Mouse (Mus musculus) midbrain, embryonic 13.5 days (tissue): ENCODE data around the gene Dlx1. TPM values are rescaled to one million over a fixed set of nuclear protein-coding genes. Genes with fewer than 3 reads are reported as not detected.
A peak's percentile ranks its signal among the peaks of the same experiment; 100 is the strongest.

ENCODE experiments used
- ATAC-seq: fragments of 200-750 bp; cut with Nextera tagmentation; 2 replicates; pipeline ENCODE4 v1.8.0; 2017; ENCODE audit warnings: mild to moderate bottlenecking, moderate TSS enrichment, moderate library complexity
- H3K27ac ChIP-seq: fragments of 300-500 bp; sonication (generic); 2 replicates; pipeline ENCODE4 v1.5.1; 2015; ENCODE audit warnings: inconsistent platforms, mild to moderate bottlenecking, moderate library complexity
- H3K27me3 ChIP-seq: fragments of 300-500 bp; sonication (generic); 2 replicates; pipeline ENCODE4 v1.6.1; 2015; ENCODE audit warnings: mild to moderate bottlenecking, inconsistent platforms
- H3K36me3 ChIP-seq: fragments of 300-500 bp; sonication (generic); 2 replicates; pipeline ENCODE4 v1.6.1; 2015; ENCODE audit warnings: mild to moderate bottlenecking, inconsistent platforms
- H3K4me1 ChIP-seq: fragments of 300-500 bp; sonication (generic); replicated peaks from 2 replicates; pipeline ENCODE4 v1.6.1; 2015; ENCODE audit warnings: inconsistent platforms
- H3K4me2 ChIP-seq: fragments of 300-500 bp; sonication (generic); replicated peaks from 2 replicates; pipeline ENCODE4 v1.6.1; 2015; ENCODE audit warnings: moderate library complexity, mild to moderate bottlenecking, inconsistent platforms
- H3K4me3 ChIP-seq: fragments of 300-500 bp; sonication (generic); replicated peaks from 2 replicates; pipeline ENCODE4 v1.5.1; 2015; ENCODE audit warnings: mild to moderate bottlenecking, inconsistent platforms
- H3K9ac ChIP-seq: fragments of 300-500 bp; sonication (generic); replicated peaks from 2 replicates; pipeline ENCODE4 v1.6.1; 2015; ENCODE audit warnings: mild to moderate bottlenecking, inconsistent platforms
- H3K9me3 ChIP-seq: fragments of 300-500 bp; sonication (generic); 2 replicates; pipeline ENCODE4 v1.6.1; 2016; ENCODE audit warnings: mild to moderate bottlenecking, inconsistent platforms
- WGBS: fragments of 180-500 bp; shearing (Covaris S2); methylation state at CpG from one replicate; pipeline ENCODE4 v1.1.7; 2015; 5-methylcytosine and 5-hydroxymethylcytosine counted together
- polyA plus RNA-seq: library from polyadenylated mRNA; unstranded; fragments of >200 nt; fragmentation: Nextera tagmentation; extraction: Ambion mirVana; gene quantifications from 2 replicates; pipeline ENCODE4 v1.2.1, GENCODE M21; 2015

Dlx1 gene
- polyA plus RNA-seq, 1 experiment from 2014 or later, result 56.4 TPM

- Histone ChIP-seq H3K36me3 (no peaks in the 10 kb centered on the region), H3K9me3 (no peaks in the 10 kb centered on the region), H3K27ac (peak overlapping the region; percentile 76), H3K9ac (peak overlapping the region; percentile 51), H3K4me1 (peaks cover 19% of the 10 kb centered on the region), H3K4me2 (peak overlapping the region; percentile 68), H3K4me3 (peak overlapping the region; percentile 44), H3K27me3 (peaks cover 99% of the 10 kb centered on the region)
- ATAC-seq, result peak; percentile 89
- under 1% methylated on average over 58 of the region's 60 CpGs for WGBS
These were observed 1.8 kb downstream of the Dlx1 start for GRCm38 (mm10) chr2:71529511-71530351.

- peak overlapping the region; percentile 68 for H3K4me2 ChIP-seq
- peak overlapping the region; percentile 44 for H3K4me3 ChIP-seq
- no peaks in the 10 kb centered on the region for H3K36me3 ChIP-seq
- peak overlapping the region; percentile 71 for H3K27ac ChIP-seq
- peaks cover 19% of the 10 kb centered on the region for H3K4me1 ChIP-seq
- under 1% methylated on average over 34 of the region's 34 CpGs for WGBS
- H3K27me3 ChIP-seq, result peaks cover 98% of the 10 kb centered on the region
- no peaks in the 10 kb centered on the region for H3K9me3 ChIP-seq
- ATAC-seq, result no peak
- H3K9ac ChIP-seq, result peak overlapping the region; percentile 42; the same call in 1 of the 2 replicates
These were observed 2.6 kb downstream of the Dlx1 start for GRCm38 (mm10) chr2:71530391-71531123.

DNA sequence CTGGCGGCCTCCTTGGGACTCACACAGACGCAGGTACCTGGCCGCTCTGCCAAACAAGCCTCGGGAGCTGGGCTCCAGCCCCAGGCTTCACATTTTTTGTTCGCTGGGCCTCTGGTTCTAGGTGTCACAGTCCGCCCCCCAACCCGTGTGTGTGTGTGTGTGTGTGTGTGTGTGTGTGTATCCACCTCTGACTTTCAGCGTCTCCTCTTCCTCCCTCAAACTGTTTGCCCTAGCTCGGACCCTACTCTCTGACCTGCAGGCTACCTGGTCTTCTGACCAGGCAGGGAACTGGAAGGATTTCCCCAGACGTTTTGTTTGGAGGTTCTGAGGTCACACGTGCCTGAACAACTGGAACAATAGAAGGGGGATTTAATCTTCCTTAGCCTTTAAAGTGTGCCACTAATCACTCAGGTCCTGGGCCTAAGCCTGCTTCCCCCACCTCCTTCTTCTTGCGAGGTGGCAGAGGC is 3.2 kb downstream of the Dlx1 start:
- Histone ChIP-seq H3K27ac (peak overlapping the region; percentile 71), H3K27me3 (peaks cover 96% of the 10 kb centered on the region), H3K36me3 (no peaks in the 10 kb centered on the region), H3K4me2 (peak overlapping the region; percentile 23), H3K9ac (peak overlapping the region; percentile 42; the same call in 1 of the 2 replicates), H3K4me1 (peaks cover 19% of the 10 kb centered on the region), H3K9me3 (no peaks in the 10 kb centered on the region), H3K4me3 (peak overlapping the region; percentile 44)
- ATAC-seq, result no peak
- under 1% methylated on average over 12 of the region's 12 CpGs for WGBS

DNA sequence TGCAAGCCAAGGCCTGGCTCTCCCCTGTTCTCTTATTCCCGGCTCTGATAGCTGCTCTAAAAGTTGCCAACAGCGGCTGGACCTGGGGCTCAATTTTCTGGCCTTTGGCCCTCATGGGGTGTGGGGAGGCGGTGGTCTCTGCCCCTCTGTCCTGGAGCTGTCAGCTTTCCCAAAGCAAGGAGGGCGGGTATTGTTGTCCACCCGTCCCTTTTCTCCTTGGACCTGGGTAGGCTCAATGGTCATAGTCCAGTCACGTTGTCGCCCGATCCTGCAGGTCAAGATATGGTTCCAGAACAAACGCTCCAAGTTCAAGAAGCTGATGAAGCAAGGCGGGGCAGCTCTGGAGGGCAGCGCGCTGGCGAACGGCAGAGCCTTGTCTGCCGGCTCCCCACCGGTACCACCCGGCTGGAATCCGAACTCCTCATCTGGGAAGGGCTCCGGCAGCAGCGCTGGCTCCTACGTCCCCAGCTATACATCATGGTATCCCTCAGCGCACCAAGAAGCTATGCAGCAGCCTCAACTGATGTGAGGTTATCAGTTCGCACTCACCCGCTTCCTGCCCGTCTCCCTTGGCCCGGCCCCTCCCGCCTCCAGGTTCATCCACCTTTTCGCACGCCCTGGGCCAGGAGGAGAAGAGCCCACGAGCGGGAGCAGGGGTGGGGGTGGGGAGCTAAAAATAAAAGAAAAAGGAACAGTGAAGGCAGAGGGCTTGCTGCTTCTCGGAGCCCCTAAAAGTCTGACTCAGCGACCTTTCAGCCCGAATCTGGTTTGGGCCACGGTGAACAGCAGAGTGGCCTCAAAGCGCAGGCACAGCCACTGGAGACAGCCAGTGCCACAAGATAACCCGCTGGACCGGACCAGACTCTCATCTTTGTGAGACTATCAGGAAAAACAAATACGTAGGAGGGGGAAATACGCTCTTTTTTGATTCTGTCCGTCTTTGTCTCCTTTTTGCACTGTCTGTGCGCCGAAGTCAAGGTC is 4.4 kb downstream of the Dlx1 start:
- H3K27me3 ChIP-seq, result peaks cover 96% of the 10 kb centered on the region
- no peak for ATAC-seq
- H3K9me3 ChIP-seq, result no peaks in the 10 kb centered on the region
- peak overlapping the region; percentile 16; the same call in 1 of the 2 replicates for H3K9ac ChIP-seq
- H3K27ac ChIP-seq, result peak overlapping the region; percentile 71
- H3K4me1 ChIP-seq, result peaks cover 19% of the 10 kb centered on the region
- peak overlapping the region; percentile 31 for H3K4me2 ChIP-seq
- H3K36me3 ChIP-seq, result no peaks in the 10 kb centered on the region
- WGBS, result under 1% methylated on average over 43 of the region's 43 CpGs
- H3K4me3 ChIP-seq, result peak overlapping the region; percentile 44

DNA sequence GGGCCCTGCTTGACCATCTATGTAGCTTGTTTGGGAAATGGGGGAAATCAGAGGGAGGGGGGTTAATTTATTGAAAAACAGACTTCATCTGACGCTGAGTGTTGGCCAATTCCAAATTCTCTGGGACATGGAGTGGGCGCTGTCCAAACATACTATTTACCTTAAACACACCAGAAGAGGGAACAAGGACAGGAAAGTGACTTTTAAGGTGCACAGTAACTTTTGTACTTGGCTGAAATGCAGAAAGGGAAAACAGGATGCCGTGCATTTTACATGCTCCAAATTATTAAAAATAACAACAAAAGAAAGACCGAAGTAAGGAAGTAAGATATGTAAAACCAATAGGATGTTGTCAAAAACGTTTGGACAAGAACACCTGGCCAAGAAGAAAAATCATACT is 5.2 kb downstream of the Dlx1 start:
- 10% methylated on average over 5 of the region's 5 CpGs for whole genome bisulfite sequencing
- Histone ChIP-seq H3K4me3 (peak overlapping the region; percentile 44), H3K27me3 (peaks cover 97% of the 10 kb centered on the region), H3K4me2 (peak overlapping the region; percentile 31), H3K4me1 (peaks cover 19% of the 10 kb centered on the region), H3K9me3 (no peaks in the 10 kb centered on the region), H3K36me3 (no peaks in the 10 kb centered on the region), H3K27ac (peak overlapping the region; percentile 71; the same call in 1 of the 2 replicates), H3K9ac (no peak overlapping the region; the same call in 1 of the 2 replicates)
- no peak for ATAC-seq

GRCm38 (mm10) chr2:71534242-71535052 is 6.5 kb downstream of the Dlx1 start:
- Histone ChIP-seq H3K4me1 (peaks cover 12% of the 10 kb centered on the region), H3K27me3 (peaks cover 97% of the 10 kb centered on the region), H3K9ac (peak overlapping the region; percentile 28; the same call in 1 of the 2 replicates), H3K27ac (peak overlapping the region; percentile 60), H3K36me3 (no peaks in the 10 kb centered on the region), H3K4me3 (peak overlapping the region; percentile 25), H3K4me2 (peak overlapping the region; percentile 27), H3K9me3 (no peaks in the 10 kb centered on the region)
- no peak for ATAC-seq
- WGBS, result 1% methylated on average over 20 of the region's 20 CpGs

DNA sequence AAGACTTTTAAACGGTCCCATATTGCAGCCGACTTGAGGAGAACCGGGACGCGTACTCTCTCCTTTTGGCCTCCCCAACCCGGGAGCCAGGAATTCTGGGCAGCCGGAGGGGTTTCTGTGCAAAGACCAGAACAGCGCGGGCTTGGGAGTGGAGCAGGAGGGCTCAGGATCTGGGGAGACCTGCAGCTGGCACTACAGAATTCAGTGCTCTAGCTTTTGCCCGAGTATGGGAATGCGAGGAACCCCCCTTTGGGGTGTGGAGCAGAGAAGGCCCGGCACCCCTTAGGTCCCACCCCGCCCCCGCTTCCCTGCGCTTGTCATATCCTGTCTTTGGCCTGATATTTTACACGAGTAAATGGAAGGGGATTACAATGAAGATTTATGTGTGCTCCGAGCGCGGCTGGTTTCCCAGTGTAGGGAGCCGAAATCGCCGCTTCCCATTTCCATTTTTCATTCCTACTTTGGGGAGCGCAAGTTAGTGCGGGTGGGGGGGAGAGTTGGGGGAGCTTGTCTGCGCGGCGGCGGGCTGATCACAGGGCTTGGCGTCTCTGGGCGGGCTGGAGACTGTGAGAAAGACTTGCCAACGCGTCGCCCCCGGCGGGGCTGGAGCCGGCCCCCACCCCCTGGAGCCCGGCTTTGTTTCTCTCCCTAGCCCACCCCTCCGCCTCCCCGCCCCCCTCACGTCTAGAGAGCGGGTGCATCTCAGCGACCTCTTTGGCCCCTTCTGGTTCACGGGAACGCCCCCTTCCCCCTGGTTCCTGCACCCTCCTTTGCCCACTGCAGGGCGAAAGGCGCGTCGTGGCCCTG is 12.9 kb downstream of the Dlx1 start:
- 0 out of 2 replicates have a peak, but pooled peaks have one; percentile 24 for ATAC-seq
- Histone ChIP-seq H3K36me3 (no peaks in the 10 kb centered on the region), H3K27me3 (peaks cover 99% of the 10 kb centered on the region), H3K27ac (peak overlapping the region; percentile 59), H3K9ac (0 out of 2 replicates have a peak overlapping the region, but pooled peaks have one; percentile 23), H3K9me3 (no peaks in the 10 kb centered on the region), H3K4me1 (peaks cover 35% of the 10 kb centered on the region), H3K4me3 (peak overlapping the region; percentile 21), H3K4me2 (peak overlapping the region; percentile 40)
- WGBS, result under 1% methylated on average over 42 of the region's 48 CpGs

- H3K9ac ChIP-seq, result 0 out of 2 replicates have a peak overlapping the region, but pooled peaks have one; percentile 23
These were observed 13.7 kb downstream of the Dlx1 start for GRCm38 (mm10) chr2:71541418-71542226.

GRCm38 (mm10) chr2:71542227-71542815 is 14.4 kb downstream of the Dlx1 start:
- H3K36me3 ChIP-seq, result no peaks in the 10 kb centered on the region
- no peak overlapping the region for H3K9ac ChIP-seq
- 2% methylated on average over 11 of the region's 11 CpGs for WGBS
- no peak overlapping the region for H3K4me3 ChIP-seq
- no peaks in the 10 kb centered on the region for H3K9me3 ChIP-seq
- H3K27ac ChIP-seq, result peak overlapping the region; percentile 59; the same call in 1 of the 2 replicates
- peak overlapping the region; percentile 37 for H3K4me2 ChIP-seq
- no peak for ATAC-seq
- H3K4me1 ChIP-seq, result peaks cover 47% of the 10 kb centered on the region
- peaks cover 99% of the 10 kb centered on the region for H3K27me3 ChIP-seq

More at GRCm38 (mm10) chr2:71541418-71542226, 13.7 kb downstream of the Dlx1 start:
- peaks cover 99% of the 10 kb centered on the region for H3K27me3 ChIP-seq
- H3K4me3 ChIP-seq, result peak overlapping the region; percentile 21
- H3K4me2 ChIP-seq, result peak overlapping the region; percentile 40
- ATAC-seq, result no peak
- peaks cover 43% of the 10 kb centered on the region for H3K4me1 ChIP-seq
- 1% methylated on average over 37 of the region's 37 CpGs for WGBS
- H3K36me3 ChIP-seq, result no peaks in the 10 kb centered on the region
- peak overlapping the region; percentile 59 for H3K27ac ChIP-seq
- no peaks in the 10 kb centered on the region for H3K9me3 ChIP-seq
